Mouse (Mus musculus): ENCODE data around the gene Aanat.

- no peak for TF ChIP-seq CTCF (IDR thresholded peaks at IDR 0.05; ENCODE audit: extremely low read depth, insufficient read depth, insufficient read length, insufficient replicate concordance)
- TF ChIP-seq POLR2A (IDR thresholded peaks at IDR 0.05; ENCODE audit: low read depth, low read length) = no peak
Observed at GRCm38 (mm10) chr11:116547296-116548060, 38.8 kb upstream of the Aanat start.

Measured in spleen, adult 2 months (tissue).